Mouse (Mus musculus): ENCODE results near the gene Gpr153. TPM values are rescaled to one million over a fixed set of nuclear protein-coding genes. Genes with fewer than 3 reads are reported as not detected.
A peak's percentile ranks its signal among the peaks of the same experiment; 100 is the strongest.

Gpr153 gene
- total and polyA plus RNA-seq, 3 experiments: 0.08 TPM; not detected in 2

DNA sequence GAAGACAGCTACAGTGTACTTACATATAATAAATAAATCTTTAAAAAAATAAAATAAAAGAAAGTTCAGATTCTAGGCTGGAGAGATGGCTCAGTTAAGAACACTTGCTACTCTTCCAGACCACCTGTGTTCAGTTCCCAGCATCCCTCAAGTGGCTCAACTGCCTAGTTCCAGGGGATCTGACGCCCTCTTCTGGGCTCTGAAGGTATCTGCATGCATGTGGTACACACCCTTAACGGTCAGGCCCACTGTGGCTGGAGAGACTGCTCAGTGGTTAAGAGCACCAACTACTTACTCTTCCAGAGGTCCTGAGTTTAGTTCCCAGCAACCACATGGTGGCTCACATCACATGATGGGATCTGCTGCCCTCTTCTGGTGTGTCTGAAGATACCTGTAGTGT is 3.9 kb downstream of the Gpr153 start:
- Histone ChIP-seq H3K27me3 (ENCODE audit: control insufficient read depth in 1 of 2, insufficient read depth in 2 of 2, low read length in 2 of 2) (no peaks in the 10 kb centered on the region), H3K9me3 (replicated peaks; ENCODE audit: insufficient read depth, low read length) (no peaks in the 10 kb centered on the region), H3K79me2 (ENCODE audit: control insufficient read depth, insufficient read depth, low read length, poor library complexity) (no peaks in the 10 kb centered on the region), H3K27ac (ENCODE audit: control insufficient read depth, low read depth, low read length) (no peak overlapping the region), H3K4me1 (ENCODE audit: control insufficient read depth in 1 of 2, insufficient read depth in 2 of 2, low read length in 2 of 2) (no peaks in the 10 kb centered on the region), H3K4me3 (ENCODE audit: control insufficient read depth in 1 of 2, insufficient read depth in 1 of 2, low read depth in 2 of 2, low read length in 2 of 2) (no peak overlapping the region), H3K9ac (ENCODE audit: control insufficient read depth, low read depth, low read length, poor library complexity, severe bottlenecking) (no peak overlapping the region), H3K36me3 (ENCODE audit: control insufficient read depth in 1 of 2, insufficient read depth in 2 of 2, low read length in 2 of 2) (no peaks in the 10 kb centered on the region)
- TF ChIP-seq TBP (IDR thresholded peaks at IDR 0.05; ENCODE audit: low read depth, low read length) (no peak), UBTF (IDR thresholded peaks at IDR 0.05; ENCODE audit: borderline replicate concordance, insufficient read depth, low read depth, low read length) (no peak), CHD2 (IDR thresholded peaks at IDR 0.05; ENCODE audit: low read length) (no peak), SMC3 (IDR thresholded peaks at IDR 0.05; ENCODE audit: low read depth, low read length) (peak; percentile 31), ZKSCAN1 (IDR thresholded peaks at IDR 0.05; ENCODE audit: low read depth, low read length) (no peak), CTCF (IDR thresholded peaks at IDR 0.05 in 2 of 3, conservative IDR thresholded peaks at IDR 0.05 in 1 of 3; ENCODE audit: control insufficient read depth in 1 of 3, insufficient read depth in 1 of 3, low read depth in 2 of 3, low read length in 3 of 3, poor library complexity in 1 of 3, severe bottlenecking in 1 of 3) (peak in 2 of 3 experiments; percentile 10 to 29; a peak in 1 of 6 replicates), MAZ (IDR thresholded peaks at IDR 0.05; ENCODE audit: low read depth, low read length) (no peak), ZNF384 (IDR thresholded peaks at IDR 0.05; ENCODE audit: low read depth, low read length) (no peak), HCFC1 (IDR thresholded peaks at IDR 0.05; ENCODE audit: low read depth, low read length) (no peak), ELF1 (IDR thresholded peaks at IDR 0.05; ENCODE audit: low read depth, low read length) (no peak), POLR2AphosphoS5 (IDR thresholded peaks at IDR 0.05; ENCODE audit: borderline replicate concordance, low read depth, low read length) (no peak), POLR2A (IDR thresholded peaks at IDR 0.05; ENCODE audit: control insufficient read depth in 1 of 2, insufficient read depth in 1 of 2, low read depth in 1 of 2, low read length in 2 of 2, poor library complexity in 1 of 2) (no peak)
- no peak for DNase-seq (ENCODE audit: low read depth, low spot score)

DNA sequence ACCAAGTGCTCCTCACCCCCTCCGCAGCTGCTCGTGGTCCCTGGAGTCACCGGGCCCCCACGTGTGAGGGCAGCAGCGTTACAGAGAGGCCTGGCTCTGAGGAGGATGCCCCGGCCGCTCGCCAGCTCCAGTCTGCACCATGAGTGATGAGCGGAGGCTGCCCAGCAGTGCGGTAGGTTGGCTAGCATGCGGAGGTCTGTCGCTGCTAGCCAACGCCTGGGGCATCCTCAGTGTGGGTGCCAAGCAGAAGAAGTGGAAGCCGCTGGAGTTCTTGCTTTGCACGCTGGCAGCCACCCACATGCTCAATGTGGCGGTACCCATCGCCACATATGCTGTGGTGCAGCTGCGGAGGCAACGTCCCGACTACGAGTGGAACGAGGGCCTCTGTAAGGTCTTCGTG is 5.0 kb downstream of the Gpr153 start:
- H3K4me3 ChIP-seq (ENCODE audit: control insufficient read depth in 1 of 2, insufficient read depth in 1 of 2, low read depth in 2 of 2, low read length in 2 of 2): no peak overlapping the region
- no peaks in the 10 kb centered on the region for H3K79me2 ChIP-seq (ENCODE audit: control insufficient read depth, insufficient read depth, low read length, poor library complexity)
- no peak for DNase-seq (ENCODE audit: low read depth, low spot score)
- no peaks in the 10 kb centered on the region for H3K4me1 ChIP-seq (ENCODE audit: control insufficient read depth in 1 of 2, insufficient read depth in 2 of 2, low read length in 2 of 2)
- H3K9ac ChIP-seq (ENCODE audit: control insufficient read depth, low read depth, low read length, poor library complexity, severe bottlenecking): no peak overlapping the region
- TF ChIP-seq MXI1 (IDR thresholded peaks at IDR 0.05; ENCODE audit: low read depth, low read length): no peak
- TF ChIP-seq UBTF (IDR thresholded peaks at IDR 0.05; ENCODE audit: borderline replicate concordance, insufficient read depth, low read depth, low read length): no peak
- no peak for TF ChIP-seq MYC (IDR thresholded peaks at IDR 0.05; ENCODE audit: low read depth, low read length)
- TF ChIP-seq ZNF384 (IDR thresholded peaks at IDR 0.05; ENCODE audit: low read depth, low read length): no peak
- no peak for TF ChIP-seq CHD2 (IDR thresholded peaks at IDR 0.05; ENCODE audit: low read length)
- TF ChIP-seq MEF2A (IDR thresholded peaks at IDR 0.05; ENCODE audit: extremely low read depth, insufficient replicate concordance, low read depth, low read length, poor library complexity, severe bottlenecking): no peak
- TF ChIP-seq TBP (IDR thresholded peaks at IDR 0.05; ENCODE audit: low read depth, low read length): no peak
- TF ChIP-seq NELFE (IDR thresholded peaks at IDR 0.05; ENCODE audit: low read depth, low read length): no peak
- TF ChIP-seq EP300 (IDR thresholded peaks at IDR 0.05; ENCODE audit: low read depth in 1 of 2, low read length in 2 of 2): no peak
- no peak for TF ChIP-seq MAFK (IDR thresholded peaks at IDR 0.05; ENCODE audit: borderline replicate concordance, low read depth, low read length)
- no peak for TF ChIP-seq TCF12 (IDR thresholded peaks at IDR 0.05; ENCODE audit: low read depth, low read length)
- no peak for TF ChIP-seq NRF1 (IDR thresholded peaks at IDR 0.05; ENCODE audit: insufficient read depth, low read depth, low read length, poor library complexity, severe bottlenecking)
- TF ChIP-seq SIN3A (IDR thresholded peaks at IDR 0.05; ENCODE audit: low read length): no peak
- TF ChIP-seq USF2 (IDR thresholded peaks at IDR 0.05; ENCODE audit: borderline replicate concordance in 1 of 2, insufficient read depth in 1 of 2, low read depth in 1 of 2, low read length in 2 of 2): no peak
- TF ChIP-seq JUND (IDR thresholded peaks at IDR 0.05; ENCODE audit: low read depth, low read length): no peak
- TF ChIP-seq POLR2AphosphoS2 (IDR thresholded peaks at IDR 0.05; ENCODE audit: low read length): no peak
- TF ChIP-seq POLR2AphosphoS5 (IDR thresholded peaks at IDR 0.05; ENCODE audit: borderline replicate concordance, low read depth, low read length): no peak
- TF ChIP-seq GABPA (IDR thresholded peaks at IDR 0.05; ENCODE audit: low read depth, low read length): no peak
- TF ChIP-seq USF1 (IDR thresholded peaks at IDR 0.05; ENCODE audit: low read depth, low read length): no peak
- H3K9me3 ChIP-seq (replicated peaks; ENCODE audit: insufficient read depth, low read length): no peaks in the 10 kb centered on the region
- no peaks in the 10 kb centered on the region for H3K36me3 ChIP-seq (ENCODE audit: control insufficient read depth in 1 of 2, insufficient read depth in 2 of 2, low read length in 2 of 2)
- H3K27ac ChIP-seq (ENCODE audit: control insufficient read depth, low read depth, low read length): no peak overlapping the region
- H3K27me3 ChIP-seq (ENCODE audit: control insufficient read depth in 1 of 2, insufficient read depth in 2 of 2, low read length in 2 of 2): no peaks in the 10 kb centered on the region

Data from MEL (cell line).